Mouse (Mus musculus): ENCODE data around the gene Olfr1239.

Gene Olfr1239

GRCm38 (mm10) chr2:89420307-89420706 is at the start of gene Olfr1239:
Gene Olfr1239, minus strand, starts transcription at chr2:89420407.
- no peak for DNase-seq (ENCODE audit: low read depth)

GRCm38 (mm10) chr2:89442900-89443299 is 22.7 kb upstream of the Olfr1239 start, which contains the start of gene Olfr1240:
Gene Olfr1240, minus strand, starts transcription at chr2:89443000.
- no peak for DNase-seq (ENCODE audit: low read depth)

- no peak for DNase-seq (ENCODE audit: low read depth)
Observed at GRCm38 (mm10) chr2:89414557-89414956, 5.7 kb downstream of the Olfr1239 start.

GRCm38 (mm10) chr2:89409576-89409975 is 10.6 kb downstream of the Olfr1239 start, which contains the start of gene Olfr1238:
Gene Olfr1238, minus strand, starts transcription at chr2:89409676.
- no peak for DNase-seq (ENCODE audit: low read depth)

- DNase-seq (ENCODE audit: low read depth) = no peak
Observed at GRCm38 (mm10) chr2:89400882-89401281, 19.3 kb downstream of the Olfr1239 start.

All from c-Kit-positive CD71-negative TER-119-negative erythroid progenitor cells, embryonic 14.5 days (primary cell).